Mouse (Mus musculus): Measurements from ENCODE around the gene Foxp1. TPM values are rescaled to one million over a fixed set of nuclear protein-coding genes. Genes with fewer than 3 reads are reported as not detected.

Foxp1 gene
- polyA plus RNA-seq, 1 experiment from 2014 or later = 88.1 TPM

DNA sequence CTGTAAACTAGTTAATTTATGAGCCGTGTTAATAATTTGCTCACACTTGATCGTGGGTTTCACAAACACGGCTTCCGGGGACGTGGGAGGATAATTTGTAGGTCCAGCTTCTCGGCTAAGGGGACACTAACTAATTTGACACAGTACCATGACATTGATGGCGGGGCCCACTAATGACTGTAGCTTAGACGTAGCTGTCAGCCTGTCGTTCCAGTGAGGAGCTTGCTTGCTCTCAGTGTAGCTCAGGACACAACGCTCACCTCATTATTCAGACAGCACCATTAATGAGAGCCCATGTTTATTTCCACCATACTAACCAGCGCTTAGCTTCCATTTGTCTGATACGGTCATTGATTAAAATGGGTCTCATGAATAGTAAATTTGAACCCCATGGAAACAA lies 212.0 kb downstream of the Foxp1 start:
- H3K36me3 ChIP-seq (ENCODE audit: control insufficient read depth, insufficient read depth, low read length) = no peaks in the 10 kb centered on the region
- WGBS = 92% methylated on average over 12 of the region's 12 CpGs
- H3K27ac ChIP-seq (replicated peaks in 1 of 2; ENCODE audit: control insufficient read depth in 1 of 2, insufficient read depth in 1 of 2, low read depth in 2 of 2, low read length in 2 of 2) = no peak overlapping the region
- no peak overlapping the region for H3K4me3 ChIP-seq (ENCODE audit: control insufficient read depth in 1 of 2, insufficient read depth in 1 of 2, low read depth in 1 of 2, low read length in 2 of 2)
- no peaks in the 10 kb centered on the region for H3K27me3 ChIP-seq (ENCODE audit: control insufficient read depth, insufficient read depth, low read length)
- H3K4me2 ChIP-seq (ENCODE audit: low read length) = no peak overlapping the region
- H3K4me1 ChIP-seq (ENCODE audit: control insufficient read depth in 2 of 2, insufficient read depth in 2 of 2, low read length in 2 of 2) = peaks cover 0 to 5% of the 10 kb centered on the region in 2 experiments; a peak in 1 of 4 replicates
- H3K9me3 ChIP-seq (ENCODE audit: control insufficient read depth, low read length) = no peaks in the 10 kb centered on the region
- no peak overlapping the region for H3K9ac ChIP-seq (ENCODE audit: low read length)
- no peak for ATAC-seq (ENCODE audit: insufficient number of reproducible peaks, insufficient read depth, low FRiP score, low read depth)

DNA sequence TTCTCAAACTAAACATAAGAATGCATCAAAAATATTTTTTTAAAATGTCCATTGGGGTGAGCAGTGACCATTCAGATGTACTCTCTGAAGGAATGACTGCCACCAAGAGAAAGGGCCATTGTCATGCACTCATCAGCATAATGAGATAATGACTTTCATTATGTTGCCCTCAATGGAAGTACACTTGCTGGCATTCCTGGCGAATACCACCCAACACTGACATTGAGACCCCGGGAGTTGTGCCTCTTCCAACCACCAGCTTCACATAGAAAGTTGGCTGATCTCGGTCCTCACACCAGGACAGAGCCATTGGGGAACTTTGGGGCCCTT lies 212.4 kb downstream of the Foxp1 start:
- H3K4me1 ChIP-seq (ENCODE audit: control insufficient read depth in 2 of 2, insufficient read depth in 2 of 2, low read length in 2 of 2) = peaks cover 0 to 5% of the 10 kb centered on the region in 2 experiments; a peak in 1 of 4 replicates
- H3K36me3 ChIP-seq (ENCODE audit: control insufficient read depth, insufficient read depth, low read length) = no peaks in the 10 kb centered on the region
- 84% methylated on average over 3 of the region's 3 CpGs for WGBS
- no peaks in the 10 kb centered on the region for H3K27me3 ChIP-seq (ENCODE audit: control insufficient read depth, insufficient read depth, low read length)
- no peaks in the 10 kb centered on the region for H3K9me3 ChIP-seq (ENCODE audit: control insufficient read depth, low read length)
- H3K27ac ChIP-seq (replicated peaks in 1 of 2; ENCODE audit: control insufficient read depth in 1 of 2, insufficient read depth in 1 of 2, low read depth in 2 of 2, low read length in 2 of 2) = no peak overlapping the region
- no peak for ATAC-seq (ENCODE audit: insufficient number of reproducible peaks, insufficient read depth, low FRiP score, low read depth)
- H3K4me3 ChIP-seq (ENCODE audit: control insufficient read depth in 1 of 2, insufficient read depth in 1 of 2, low read depth in 1 of 2, low read length in 2 of 2) = no peak overlapping the region
- no peak overlapping the region for H3K9ac ChIP-seq (ENCODE audit: low read length)
- no peak overlapping the region for H3K4me2 ChIP-seq (ENCODE audit: low read length)

DNA sequence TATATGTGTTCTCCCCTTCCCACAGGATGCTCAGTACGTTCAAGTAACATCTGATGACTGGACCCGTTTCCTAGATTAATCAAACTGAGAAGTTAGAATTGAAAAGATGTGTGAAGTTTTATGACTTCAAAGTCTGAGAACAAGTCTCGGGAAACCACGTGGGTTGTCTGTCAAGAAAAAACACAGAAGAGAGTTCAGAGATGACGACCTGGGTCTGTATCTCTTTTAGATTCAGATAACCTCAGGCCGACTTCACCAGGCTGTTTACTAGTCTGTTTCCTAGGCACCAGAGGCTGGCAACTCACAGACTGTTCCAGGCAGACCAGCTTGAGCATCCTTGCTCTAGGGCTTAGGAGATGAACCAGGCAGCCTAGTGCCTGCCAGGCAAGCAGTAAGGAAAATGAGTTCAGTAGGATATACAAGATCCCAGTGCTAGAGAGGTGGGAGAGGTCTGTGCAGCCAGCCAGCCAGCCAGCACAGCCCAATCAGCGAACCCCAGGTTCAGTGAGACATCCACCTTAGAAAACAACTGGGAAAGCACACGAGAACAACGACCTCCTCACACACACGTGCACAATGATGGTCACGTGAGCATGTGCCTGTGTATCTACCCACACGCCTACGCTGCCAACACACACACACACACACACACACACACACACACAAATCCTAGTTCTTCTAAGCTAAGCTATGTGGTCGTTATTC lies 212.9 kb downstream of the Foxp1 start:
- no peak overlapping the region for H3K9ac ChIP-seq (ENCODE audit: low read length)
- no peak overlapping the region for H3K4me3 ChIP-seq (ENCODE audit: control insufficient read depth in 1 of 2, insufficient read depth in 1 of 2, low read depth in 1 of 2, low read length in 2 of 2)
- H3K9me3 ChIP-seq (ENCODE audit: control insufficient read depth, low read length) = no peaks in the 10 kb centered on the region
- WGBS = 67% methylated on average over 14 of the region's 14 CpGs
- H3K4me1 ChIP-seq (ENCODE audit: control insufficient read depth in 2 of 2, insufficient read depth in 2 of 2, low read length in 2 of 2) = peaks cover 0 to 5% of the 10 kb centered on the region in 2 experiments; a peak in 1 of 4 replicates
- no peak for ATAC-seq (ENCODE audit: insufficient number of reproducible peaks, insufficient read depth, low FRiP score, low read depth)
- no peaks in the 10 kb centered on the region for H3K27me3 ChIP-seq (ENCODE audit: control insufficient read depth, insufficient read depth, low read length)
- no peak overlapping the region for H3K4me2 ChIP-seq (ENCODE audit: low read length)
- H3K27ac ChIP-seq (replicated peaks in 1 of 2; ENCODE audit: control insufficient read depth in 1 of 2, insufficient read depth in 1 of 2, low read depth in 2 of 2, low read length in 2 of 2) = no peak overlapping the region
- no peaks in the 10 kb centered on the region for H3K36me3 ChIP-seq (ENCODE audit: control insufficient read depth, insufficient read depth, low read length)

DNA sequence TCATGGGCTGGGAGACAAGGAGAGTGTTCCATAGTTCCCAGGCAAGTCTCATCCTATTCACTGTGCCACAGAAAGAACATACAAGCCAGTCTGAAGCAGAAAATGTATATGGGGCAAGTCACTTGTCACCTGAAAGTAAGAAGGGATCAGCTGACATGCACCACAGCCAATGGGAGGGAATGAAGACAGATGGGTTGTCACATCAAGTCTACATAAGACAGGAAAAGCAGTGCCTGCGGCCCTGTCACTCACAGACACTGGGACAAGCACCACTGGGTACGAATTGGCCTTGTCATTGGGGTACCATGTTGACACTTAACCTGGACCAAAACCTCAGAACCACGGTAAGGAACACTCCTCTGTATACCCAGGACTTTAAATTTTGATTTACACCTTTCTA lies 216.8 kb downstream of the Foxp1 start:
- Histone ChIP-seq H3K36me3 (ENCODE audit: control insufficient read depth, insufficient read depth, low read length) (no peaks in the 10 kb centered on the region), H3K27me3 (ENCODE audit: control insufficient read depth, insufficient read depth, low read length) (no peaks in the 10 kb centered on the region), H3K4me1 (ENCODE audit: control insufficient read depth in 2 of 2, insufficient read depth in 2 of 2, low read length in 2 of 2) (peaks cover 5 to 8% of the 10 kb centered on the region in 2 experiments; a peak in 2 of 4 replicates), H3K4me2 (ENCODE audit: low read length) (no peak overlapping the region), H3K9me3 (ENCODE audit: control insufficient read depth, low read length) (no peaks in the 10 kb centered on the region), H3K9ac (ENCODE audit: low read length) (no peak overlapping the region), H3K4me3 (ENCODE audit: control insufficient read depth in 1 of 2, insufficient read depth in 1 of 2, low read depth in 1 of 2, low read length in 2 of 2) (no peak overlapping the region), H3K27ac (replicated peaks in 1 of 2; ENCODE audit: control insufficient read depth in 1 of 2, insufficient read depth in 1 of 2, low read depth in 2 of 2, low read length in 2 of 2) (no peak overlapping the region)
- no peak for ATAC-seq (ENCODE audit: insufficient number of reproducible peaks, insufficient read depth, low FRiP score, low read depth)
- 86% methylated on average over 3 of the region's 3 CpGs for WGBS

DNA sequence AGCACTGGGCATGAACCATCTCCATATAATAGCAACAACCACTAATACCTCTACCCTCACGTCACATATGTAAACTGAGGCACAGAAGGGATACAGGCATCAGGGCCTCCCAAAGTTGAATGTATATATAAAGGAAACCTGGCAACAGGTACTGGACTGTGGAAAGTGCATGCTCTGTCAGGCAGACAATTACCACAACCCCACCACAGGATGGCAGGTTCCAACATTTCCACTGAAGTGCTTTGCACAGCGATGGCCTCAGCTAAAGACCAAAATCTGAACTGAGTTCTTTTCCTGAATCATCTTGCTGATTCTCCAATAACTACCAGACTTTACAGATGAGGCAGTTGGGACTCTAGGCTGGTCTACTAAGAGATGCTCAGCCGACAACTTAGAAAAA lies 217.3 kb downstream of the Foxp1 start:
- ATAC-seq (ENCODE audit: insufficient number of reproducible peaks, insufficient read depth, low FRiP score, low read depth) = no peak
- Histone ChIP-seq H3K36me3 (ENCODE audit: control insufficient read depth, insufficient read depth, low read length) (no peaks in the 10 kb centered on the region), H3K27ac (replicated peaks in 1 of 2; ENCODE audit: control insufficient read depth in 1 of 2, insufficient read depth in 1 of 2, low read depth in 2 of 2, low read length in 2 of 2) (no peak overlapping the region), H3K4me3 (ENCODE audit: control insufficient read depth in 1 of 2, insufficient read depth in 1 of 2, low read depth in 1 of 2, low read length in 2 of 2) (no peak overlapping the region), H3K9ac (ENCODE audit: low read length) (no peak overlapping the region), H3K4me2 (ENCODE audit: low read length) (no peak overlapping the region), H3K9me3 (ENCODE audit: control insufficient read depth, low read length) (no peaks in the 10 kb centered on the region), H3K4me1 (ENCODE audit: control insufficient read depth in 2 of 2, insufficient read depth in 2 of 2, low read length in 2 of 2) (peaks cover 5 to 8% of the 10 kb centered on the region in 2 experiments; a peak in 2 of 4 replicates), H3K27me3 (ENCODE audit: control insufficient read depth, insufficient read depth, low read length) (no peaks in the 10 kb centered on the region)
- 80% methylated on average over 3 of the region's 3 CpGs for WGBS

DNA sequence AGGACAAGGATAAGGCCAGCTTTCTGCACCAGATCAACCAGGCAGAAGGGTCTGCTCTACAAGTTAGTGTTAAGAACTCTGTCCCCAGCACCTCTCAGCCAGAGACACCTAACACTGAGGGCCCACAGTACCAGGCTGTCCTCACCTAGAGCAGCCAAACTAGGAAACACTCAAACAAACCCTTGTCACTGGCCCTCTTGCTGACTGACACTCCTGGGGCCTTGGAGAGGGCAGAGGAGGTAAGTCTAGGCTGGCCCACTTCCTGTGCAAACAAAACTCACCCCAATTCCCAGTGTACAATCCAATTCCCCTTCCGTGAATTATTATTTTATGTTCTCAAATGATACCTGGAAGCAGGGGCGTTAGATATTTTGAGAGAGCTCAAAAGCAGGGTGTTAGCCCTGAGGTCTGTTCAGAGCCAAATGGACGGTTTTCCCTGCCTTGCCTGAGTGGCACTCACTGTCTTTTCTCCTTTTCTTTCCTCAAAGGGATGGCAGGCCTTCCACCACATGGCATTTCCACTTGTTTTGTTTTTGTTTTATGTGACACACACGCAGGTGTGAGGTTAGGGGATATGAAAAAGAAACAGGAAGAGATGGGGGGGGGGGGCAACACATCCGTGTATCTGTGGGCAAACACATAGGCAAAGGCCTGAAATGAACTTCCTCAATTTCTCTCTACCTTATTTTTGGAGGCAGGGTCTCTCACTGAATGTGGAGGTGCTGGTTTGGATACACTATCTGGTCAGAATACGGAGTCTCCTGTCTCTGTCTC lies 219.7 kb downstream of the Foxp1 start:
- no peak overlapping the region for H3K4me2 ChIP-seq (ENCODE audit: low read length)
- H3K27ac ChIP-seq (replicated peaks in 1 of 2; ENCODE audit: control insufficient read depth in 1 of 2, insufficient read depth in 1 of 2, low read depth in 2 of 2, low read length in 2 of 2) = no peak overlapping the region
- H3K9ac ChIP-seq (ENCODE audit: low read length) = no peak overlapping the region
- no peaks in the 10 kb centered on the region for H3K9me3 ChIP-seq (ENCODE audit: control insufficient read depth, low read length)
- no peak for ATAC-seq (ENCODE audit: insufficient number of reproducible peaks, insufficient read depth, low FRiP score, low read depth)
- no peaks in the 10 kb centered on the region for H3K36me3 ChIP-seq (ENCODE audit: control insufficient read depth, insufficient read depth, low read length)
- no peaks in the 10 kb centered on the region for H3K27me3 ChIP-seq (ENCODE audit: control insufficient read depth, insufficient read depth, low read length)
- H3K4me3 ChIP-seq (ENCODE audit: control insufficient read depth in 1 of 2, insufficient read depth in 1 of 2, low read depth in 1 of 2, low read length in 2 of 2) = no peak overlapping the region
- WGBS = 83% methylated on average over 6 of the region's 6 CpGs
- H3K4me1 ChIP-seq (ENCODE audit: control insufficient read depth in 2 of 2, insufficient read depth in 2 of 2, low read length in 2 of 2) = peaks cover 5 to 8% of the 10 kb centered on the region in 2 experiments; a peak in 2 of 4 replicates

DNA sequence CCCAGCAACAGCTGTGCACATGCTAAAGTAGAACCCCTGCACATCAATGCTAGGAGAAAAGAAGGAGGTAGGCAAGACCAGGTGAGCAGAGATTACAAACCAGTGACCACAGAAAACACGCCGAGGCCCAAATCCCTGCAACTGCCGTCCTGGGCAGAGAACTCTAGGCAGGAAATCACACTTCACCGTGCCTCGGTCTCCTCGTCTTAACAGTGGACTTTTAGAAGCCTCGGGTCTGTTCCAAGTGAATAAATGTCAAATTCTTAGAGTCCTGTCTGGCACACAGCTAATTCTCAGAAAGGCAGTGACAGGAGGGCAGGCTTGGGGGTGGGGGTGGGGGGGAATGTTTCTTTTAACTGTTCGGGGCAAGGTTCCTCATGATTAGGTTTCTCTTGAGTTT lies 220.6 kb downstream of the Foxp1 start:
- H3K27ac ChIP-seq (replicated peaks in 1 of 2; ENCODE audit: control insufficient read depth in 1 of 2, insufficient read depth in 1 of 2, low read depth in 2 of 2, low read length in 2 of 2) = no peak overlapping the region

More for the DNA sequence above, 220.6 kb downstream of the Foxp1 start:
- Histone ChIP-seq H3K4me2 (ENCODE audit: low read length) (no peak overlapping the region), H3K27me3 (ENCODE audit: control insufficient read depth, insufficient read depth, low read length) (no peaks in the 10 kb centered on the region), H3K4me1 (ENCODE audit: control insufficient read depth in 2 of 2, insufficient read depth in 2 of 2, low read length in 2 of 2) (peaks cover 5 to 8% of the 10 kb centered on the region in 2 experiments; a peak in 2 of 4 replicates), H3K9me3 (ENCODE audit: control insufficient read depth, low read length) (no peaks in the 10 kb centered on the region), H3K4me3 (ENCODE audit: control insufficient read depth in 1 of 2, insufficient read depth in 1 of 2, low read depth in 1 of 2, low read length in 2 of 2) (no peak overlapping the region), H3K36me3 (ENCODE audit: control insufficient read depth, insufficient read depth, low read length) (no peaks in the 10 kb centered on the region), H3K9ac (ENCODE audit: low read length) (no peak overlapping the region)
- 83% methylated on average over 8 of the region's 8 CpGs for WGBS
- ATAC-seq (ENCODE audit: insufficient number of reproducible peaks, insufficient read depth, low FRiP score, low read depth) = no peak

Measured in heart, embryonic 14.5 days (tissue).